Mouse (Mus musculus): ENCODE data around the gene Aadac. TPM values are rescaled to one million over a fixed set of nuclear protein-coding genes. Genes with fewer than 3 reads are reported as not detected.

The Aadac gene
- not detected in 2 replicates for polyA plus RNA-seq (2012; ENCODE audit: insufficient read depth, insufficient read length, missing spikeins)

DNA sequence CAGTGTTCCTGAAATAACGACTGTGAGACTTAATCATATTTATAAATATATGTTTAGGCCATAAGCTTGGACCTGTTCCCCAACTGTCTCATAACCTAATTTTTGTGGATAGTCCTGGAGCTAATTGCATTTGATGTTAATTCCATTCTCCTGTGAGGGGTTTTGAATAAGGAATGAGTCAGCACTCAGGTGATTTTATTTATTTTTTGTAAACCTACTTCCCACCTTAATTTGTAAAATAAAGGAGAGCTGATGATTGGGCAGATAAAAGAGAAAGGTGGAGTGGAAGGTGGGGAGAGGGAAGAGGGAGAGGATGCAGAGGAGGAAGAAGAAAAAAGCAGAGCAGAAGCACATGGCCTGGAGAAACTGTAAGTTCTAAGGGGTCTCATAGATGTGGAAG lies at the start of gene Aadac:
Gene Aadac, plus strand, starts transcription at position 301 of the 400 bp plus-strand sequence.
- Histone ChIP-seq H3K4me1 (ENCODE audit: control insufficient read depth, insufficient read depth, insufficient read length, low read length) (no peaks in the 10 kb centered on the region; the same call in 1 of the 2 replicates), H3K27ac (replicated peaks; ENCODE audit: low read depth, low read length) (no peak within 1 kb of the TSS), H3K4me3 (ENCODE audit: insufficient read depth, low read depth, low read length) (no peak within 1 kb of the TSS)

- no peak overlapping the region for H3K4me3 ChIP-seq (ENCODE audit: insufficient read depth, low read depth, low read length)
- no peaks in the 10 kb centered on the region for H3K4me1 ChIP-seq (ENCODE audit: control insufficient read depth, insufficient read depth, insufficient read length, low read length)
- H3K27ac ChIP-seq (replicated peaks; ENCODE audit: low read depth, low read length): no peak overlapping the region
Observed at GRCm38 (mm10) chr3:60003622-60004021, 21.9 kb upstream of the Aadac start.

GRCm38 (mm10) chr3:60006443-60006842 lies 19.1 kb upstream of the Aadac start, which contains the start of gene Aadacl2:
Gene Aadacl2, plus strand, starts transcription at chr3:60006743.
- no peak within 1 kb of the TSS for H3K4me3 ChIP-seq (ENCODE audit: insufficient read depth, low read depth, low read length)
- no peaks in the 10 kb centered on the region for H3K4me1 ChIP-seq (ENCODE audit: control insufficient read depth, insufficient read depth, insufficient read length, low read length)
- H3K27ac ChIP-seq (replicated peaks; ENCODE audit: low read depth, low read length): no peak within 1 kb of the TSS

DNA sequence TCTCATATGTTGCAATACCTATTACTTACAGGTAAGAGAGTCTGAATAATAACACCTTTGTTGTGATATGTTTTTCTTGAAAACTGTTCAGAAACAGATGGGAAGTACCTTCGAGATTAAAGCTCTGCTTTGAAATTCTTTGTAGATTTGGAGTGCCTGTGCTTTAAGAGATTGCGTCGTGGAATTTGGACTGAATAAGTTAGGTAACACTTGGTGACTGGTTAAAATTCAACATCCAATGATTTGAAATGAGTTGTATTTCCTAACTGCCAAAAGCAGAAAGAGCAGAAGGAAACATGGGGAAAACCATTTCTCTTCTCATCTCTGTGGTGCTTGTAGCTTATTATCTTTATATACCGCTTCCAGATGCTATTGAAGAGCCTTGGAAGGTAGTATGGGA lies 6.0 kb downstream of the Aadac start:
- Histone ChIP-seq H3K4me1 (ENCODE audit: control insufficient read depth, insufficient read depth, insufficient read length, low read length) (no peaks in the 10 kb centered on the region), H3K4me3 (ENCODE audit: insufficient read depth, low read depth, low read length) (no peak overlapping the region), H3K27ac (replicated peaks; ENCODE audit: low read depth, low read length) (no peak overlapping the region)

DNA sequence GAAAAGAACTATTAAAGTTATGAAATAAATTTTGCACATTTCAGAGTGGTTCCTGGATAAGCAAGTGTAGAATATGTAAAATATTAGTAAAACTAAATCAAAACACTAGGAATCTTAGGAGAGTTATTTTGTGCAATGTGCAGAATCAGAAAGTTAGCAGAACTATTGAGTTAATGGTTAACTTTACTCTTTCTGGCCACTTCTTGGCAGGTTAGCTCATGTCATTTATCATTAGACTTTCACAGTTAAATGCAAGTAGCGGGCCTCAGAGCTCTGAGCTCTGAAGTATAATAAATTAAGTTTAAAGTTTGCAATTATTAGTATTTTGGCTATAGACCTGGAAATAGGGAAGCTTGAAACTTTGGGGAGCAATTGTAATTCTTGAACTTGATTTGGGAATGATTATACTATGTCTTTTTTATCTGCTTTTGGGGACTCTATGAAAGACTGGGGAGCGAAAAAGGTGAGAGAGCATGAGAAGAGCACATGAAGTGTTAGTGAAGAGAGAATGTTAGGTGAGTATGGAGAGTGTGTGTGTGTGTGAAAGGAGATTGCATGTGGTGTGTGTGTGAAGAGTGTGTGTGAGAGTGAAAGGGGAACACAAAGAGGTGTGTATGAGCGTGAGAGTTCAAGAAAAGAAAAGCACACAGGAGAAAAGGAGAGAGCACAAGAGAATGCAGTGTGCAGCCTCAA lies 20.9 kb downstream of the Aadac start:
- H3K27ac ChIP-seq (replicated peaks; ENCODE audit: low read depth, low read length): no peak overlapping the region
- no peaks in the 10 kb centered on the region for H3K4me1 ChIP-seq (ENCODE audit: control insufficient read depth, insufficient read depth, insufficient read length, low read length)
- H3K4me3 ChIP-seq (ENCODE audit: insufficient read depth, low read depth, low read length): no peak overlapping the region

DNA sequence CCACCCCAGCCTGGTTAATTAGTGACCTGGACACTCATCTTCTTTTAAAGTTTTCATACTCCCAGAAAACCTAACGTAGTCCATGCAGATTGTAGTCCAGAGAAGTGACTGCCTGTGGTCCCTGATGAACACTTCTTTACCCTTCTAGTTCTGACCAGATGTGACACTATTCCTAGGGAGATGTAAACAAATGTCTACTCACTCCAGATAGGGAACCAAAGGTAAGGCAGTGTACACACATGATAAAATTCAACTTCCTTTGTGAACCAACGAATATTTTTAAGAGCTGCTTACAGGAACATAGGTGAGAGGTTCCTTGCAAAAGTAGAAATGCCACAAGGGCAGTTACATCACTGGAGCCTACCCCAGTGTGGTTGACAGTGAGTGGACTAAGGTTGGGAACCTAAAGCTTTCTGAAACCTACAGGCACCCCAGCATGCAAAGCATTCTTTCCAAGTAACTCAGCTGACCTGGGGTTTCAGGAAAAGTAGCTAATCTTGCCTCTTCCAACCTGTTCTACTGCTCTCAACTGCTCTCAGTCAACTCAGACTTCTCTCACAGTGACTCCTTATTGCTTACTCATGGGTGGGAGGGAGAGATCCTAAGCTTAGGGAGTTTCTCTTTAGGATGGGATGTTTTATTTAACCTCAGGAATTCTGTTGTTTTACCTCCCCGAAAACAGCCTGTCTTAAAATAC lies 27.9 kb downstream of the Aadac start:
- Histone ChIP-seq H3K4me1 (ENCODE audit: control insufficient read depth, insufficient read depth, insufficient read length, low read length) (no peaks in the 10 kb centered on the region), H3K27ac (replicated peaks; ENCODE audit: low read depth, low read length) (no peak overlapping the region), H3K4me3 (ENCODE audit: insufficient read depth, low read depth, low read length) (no peak overlapping the region)

DNA sequence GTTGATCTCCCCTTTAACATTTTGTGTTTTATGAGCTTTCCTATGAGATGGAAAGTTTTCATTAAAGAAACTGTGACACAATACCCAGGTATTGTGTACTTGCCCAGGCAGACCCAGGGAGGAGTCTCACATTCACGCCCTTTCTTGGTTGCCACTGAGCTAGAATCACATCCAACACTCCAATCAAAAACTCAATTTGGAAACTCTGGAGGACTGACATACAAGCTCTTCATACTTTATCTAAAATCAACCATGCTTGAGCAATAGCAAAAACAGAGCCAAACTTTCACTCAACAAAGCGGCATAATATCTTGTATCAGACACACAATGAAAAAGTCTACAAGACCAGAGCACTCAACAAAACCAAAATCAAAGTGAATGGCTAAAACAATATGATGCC lies 28.4 kb downstream of the Aadac start:
- H3K4me3 ChIP-seq (ENCODE audit: insufficient read depth, low read depth, low read length): no peak overlapping the region
- H3K4me1 ChIP-seq (ENCODE audit: control insufficient read depth, insufficient read depth, insufficient read length, low read length): no peaks in the 10 kb centered on the region
- H3K27ac ChIP-seq (replicated peaks; ENCODE audit: low read depth, low read length): no peak overlapping the region

- no peaks in the 10 kb centered on the region for H3K4me1 ChIP-seq (ENCODE audit: control insufficient read depth, insufficient read depth, insufficient read length, low read length)
Observed at GRCm38 (mm10) chr3:60056451-60056850, 30.9 kb downstream of the Aadac start.

DNA sequence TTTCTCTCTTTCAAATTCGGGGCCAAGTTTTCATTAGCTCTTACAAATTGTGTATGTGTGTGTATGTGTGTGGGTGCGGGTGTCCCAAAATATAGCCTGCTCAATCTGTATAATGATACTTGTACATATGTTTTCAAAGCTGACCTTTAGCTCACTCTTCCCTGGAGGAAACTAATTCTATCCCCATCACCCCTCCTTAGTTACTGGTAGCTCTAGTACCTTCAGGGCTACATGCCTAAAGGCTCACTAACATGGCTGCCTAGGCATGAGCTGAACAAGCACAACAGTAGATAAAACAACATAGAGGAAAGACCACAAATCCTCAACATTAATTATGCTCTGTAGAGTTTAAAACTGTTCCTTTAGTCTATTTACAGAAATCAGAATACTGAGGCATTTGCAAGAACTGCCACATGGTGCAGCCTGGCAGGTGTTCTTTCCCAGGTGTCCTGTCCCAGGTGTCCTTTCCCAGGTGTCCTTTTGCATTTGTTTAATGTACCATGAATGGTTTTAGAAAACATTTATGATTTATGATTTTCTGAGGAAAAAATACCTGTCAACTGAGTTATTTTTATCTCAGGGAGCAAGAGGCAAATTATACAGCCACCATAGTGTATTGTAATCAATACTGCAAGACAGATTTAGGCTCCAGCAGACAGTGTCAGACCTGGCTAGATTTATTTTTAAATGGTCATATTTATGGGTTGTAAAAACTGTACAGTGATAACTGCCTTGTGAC lies 31.7 kb downstream of the Aadac start:
- H3K4me1 ChIP-seq (ENCODE audit: control insufficient read depth, insufficient read depth, insufficient read length, low read length): no peaks in the 10 kb centered on the region
- H3K27ac ChIP-seq (replicated peaks; ENCODE audit: low read depth, low read length): no peak overlapping the region
- H3K4me3 ChIP-seq (ENCODE audit: insufficient read depth, low read depth, low read length): no peak overlapping the region

More at GRCm38 (mm10) chr3:60056451-60056850, 30.9 kb downstream of the Aadac start:
- no peak overlapping the region for H3K4me3 ChIP-seq (ENCODE audit: insufficient read depth, low read depth, low read length)
- no peak overlapping the region for H3K27ac ChIP-seq (replicated peaks; ENCODE audit: low read depth, low read length)

DNA sequence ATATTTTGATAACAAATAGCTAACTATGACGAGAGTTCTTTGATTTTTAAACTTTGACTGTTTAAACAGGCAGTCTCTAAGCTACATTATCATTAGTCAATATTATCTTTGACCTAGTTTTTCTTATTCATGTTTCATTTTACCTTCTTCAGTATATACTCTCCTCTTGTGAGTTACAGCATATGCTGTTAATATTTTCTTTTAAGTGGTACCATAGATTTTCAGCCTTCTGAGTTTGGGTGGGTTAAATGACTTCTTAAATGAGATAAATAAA lies 32.2 kb downstream of the Aadac start:
- Histone ChIP-seq H3K4me3 (ENCODE audit: insufficient read depth, low read depth, low read length) (no peak overlapping the region), H3K4me1 (ENCODE audit: control insufficient read depth, insufficient read depth, insufficient read length, low read length) (no peaks in the 10 kb centered on the region), H3K27ac (replicated peaks; ENCODE audit: low read depth, low read length) (no peak overlapping the region)

- no peaks in the 10 kb centered on the region for H3K4me1 ChIP-seq (ENCODE audit: control insufficient read depth, insufficient read depth, insufficient read length, low read length)
- H3K4me3 ChIP-seq (ENCODE audit: insufficient read depth, low read depth, low read length): no peak overlapping the region
- H3K27ac ChIP-seq (replicated peaks; ENCODE audit: low read depth, low read length): no peak overlapping the region
Observed at GRCm38 (mm10) chr3:60078883-60079415, 53.4 kb downstream of the Aadac start.

- no peak overlapping the region for H3K4me3 ChIP-seq (ENCODE audit: insufficient read depth, low read depth, low read length)
- no peaks in the 10 kb centered on the region for H3K4me1 ChIP-seq (ENCODE audit: control insufficient read depth, insufficient read depth, insufficient read length, low read length)
- H3K27ac ChIP-seq (replicated peaks; ENCODE audit: low read depth, low read length): no peak overlapping the region
Observed at GRCm38 (mm10) chr3:60080572-60080971, 55.1 kb downstream of the Aadac start.

DNA sequence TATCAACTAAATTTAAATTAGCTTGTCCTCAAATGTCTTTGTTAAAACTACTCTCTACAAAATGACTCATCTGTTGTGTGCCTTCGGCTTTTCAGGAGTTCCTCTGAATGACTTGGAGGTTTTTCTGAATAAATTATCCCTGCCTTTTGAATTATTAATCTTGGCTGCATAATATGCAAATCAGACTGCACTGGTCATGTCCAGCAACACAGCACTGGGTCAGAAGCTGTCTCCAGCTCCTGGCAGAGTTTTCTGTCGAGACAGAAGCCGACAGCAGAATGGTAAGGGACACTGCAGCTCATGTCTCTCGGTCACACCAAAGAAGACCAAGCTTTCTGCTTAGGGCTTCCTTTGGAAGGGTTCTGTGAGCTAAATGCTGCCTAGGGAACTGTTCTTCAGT lies 56.1 kb downstream of the Aadac start, which contains the start of gene Sucnr1:
Gene Sucnr1, plus strand, starts transcription at position 222 of the 400 bp plus-strand sequence.
- Histone ChIP-seq H3K27ac (replicated peaks; ENCODE audit: low read depth, low read length) (peak within 1 kb of the TSS; percentile 55; the same call in 1 of the 2 replicates), H3K4me3 (ENCODE audit: insufficient read depth, low read depth, low read length) (peak within 1 kb of the TSS; percentile 51), H3K4me1 (ENCODE audit: control insufficient read depth, insufficient read depth, insufficient read length, low read length) (no peaks in the 10 kb centered on the region)

- no peak overlapping the region for H3K27ac ChIP-seq (replicated peaks; ENCODE audit: low read depth, low read length)
- H3K4me1 ChIP-seq (ENCODE audit: control insufficient read depth, insufficient read depth, insufficient read length, low read length): no peaks in the 10 kb centered on the region
- no peak overlapping the region for H3K4me3 ChIP-seq (ENCODE audit: insufficient read depth, low read depth, low read length)
Observed at GRCm38 (mm10) chr3:60082746-60083145, 57.2 kb downstream of the Aadac start.

GRCm38 (mm10) chr3:60085729-60086128 lies 60.2 kb downstream of the Aadac start:
- Histone ChIP-seq H3K4me1 (ENCODE audit: control insufficient read depth, insufficient read depth, insufficient read length, low read length) (no peaks in the 10 kb centered on the region), H3K4me3 (ENCODE audit: insufficient read depth, low read depth, low read length) (no peak overlapping the region), H3K27ac (replicated peaks; ENCODE audit: low read depth, low read length) (no peak overlapping the region)
